Mouse (Mus musculus) adrenal gland, adult 2 months (tissue): ENCODE measurements around the gene Nudt3. TPM values are rescaled to one million over a fixed set of nuclear protein-coding genes. Genes with fewer than 3 reads are reported as not detected.
A peak's percentile ranks its signal among the peaks of the same experiment; 100 is the strongest.

Experiments used
- DNase-seq: peaks from one replicate; pipeline ENCODE4 v3.0.0; 2021
- polyA plus RNA-seq: library from polyadenylated mRNA; depleted of rRNA; stranded (reverse); fragments of >200 nt; gene quantifications from 2 replicates; pipeline ENCODE4 v1.2.3, GENCODE M21; 2012
- total RNA-seq, 2 experiments: library from RNA; stranded (reverse); gene quantifications; 2 replicates each; pipeline ENCODE4 v1.2.3; 2021

Gene Nudt3
- total and polyA plus RNA-seq, 3 experiments: 114 to 217 (median 152) TPM

DNA sequence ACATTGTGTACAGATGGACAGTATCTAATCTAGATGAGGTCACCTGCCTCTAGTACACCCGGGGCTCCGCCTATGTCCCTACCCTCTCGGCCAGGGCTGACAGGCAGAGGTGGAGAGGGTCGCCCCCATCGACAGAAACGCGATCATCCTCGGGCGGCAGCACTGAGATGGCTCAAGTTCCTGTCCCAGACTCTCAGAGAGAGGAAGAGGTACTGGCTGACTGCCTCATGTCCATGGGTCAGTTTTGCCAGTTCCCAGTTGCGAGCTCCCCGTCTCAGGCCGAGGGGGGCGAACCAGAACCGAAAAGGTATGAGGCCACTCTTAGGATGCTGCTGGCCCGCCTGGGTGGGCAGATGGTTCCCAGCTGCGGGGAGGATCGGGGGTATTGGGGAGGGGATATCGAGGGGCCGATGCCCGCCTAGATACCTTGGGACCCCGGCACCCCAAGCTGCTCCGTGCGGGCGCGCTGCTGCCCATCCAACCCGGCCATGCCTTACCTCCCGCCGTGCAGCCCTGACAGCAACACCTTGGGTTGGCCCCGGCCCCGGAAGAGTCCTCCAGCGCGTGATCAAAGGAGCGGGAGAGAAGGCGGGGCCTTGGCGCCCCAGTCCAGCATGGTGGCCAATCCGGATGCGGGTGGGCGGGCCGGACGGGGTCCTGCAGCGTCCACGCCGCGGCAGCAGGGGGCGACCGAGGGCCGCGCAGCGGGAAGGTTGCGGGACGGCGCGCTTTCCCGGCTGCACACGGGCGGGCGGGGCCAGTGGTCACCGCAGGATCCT, 57.9 kb downstream of the Nudt3 start, which contains the start of gene AI413582:
TSS of gene AI413582 (minus strand) at position 594 of the 779 bp plus-strand sequence.
- peak; percentile 99 for DNase-seq

DNA sequence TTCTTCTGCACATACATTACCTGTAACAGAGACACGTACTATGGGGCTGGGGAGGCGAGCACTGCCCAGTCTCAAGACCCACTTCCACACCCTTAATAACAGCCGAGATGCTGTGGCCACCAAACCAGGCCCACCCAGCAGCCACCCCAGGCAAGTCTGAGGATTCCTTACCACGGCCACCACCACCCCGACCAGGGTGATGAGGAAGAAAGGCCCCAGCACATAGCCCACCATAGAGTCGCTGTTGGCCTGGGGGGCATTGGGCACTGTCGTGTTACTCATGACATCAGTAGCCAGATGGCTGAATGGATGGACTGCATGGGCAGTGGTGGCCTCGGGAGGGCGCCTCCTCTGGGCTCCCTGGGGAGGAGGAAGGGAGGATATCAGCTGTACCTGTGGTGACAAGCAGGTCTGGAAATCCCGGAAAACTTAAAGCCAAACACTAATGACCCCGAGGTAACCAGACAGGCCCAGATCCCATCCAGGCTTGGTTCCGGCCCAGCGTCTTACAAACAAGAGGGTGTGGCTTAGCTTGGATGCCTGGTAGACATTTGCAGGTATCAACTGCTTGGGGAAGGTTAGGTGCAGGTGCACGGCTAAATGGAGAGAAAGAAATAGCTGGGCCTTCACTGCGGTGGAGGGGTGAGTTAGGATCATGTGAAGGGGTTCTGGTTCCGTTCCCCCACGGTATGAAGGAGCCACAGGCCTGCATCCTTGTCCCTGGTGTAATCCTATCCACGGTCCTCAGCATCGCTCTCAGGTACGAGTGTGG, 58.7 kb downstream of the Nudt3 start:
- peak; percentile 11 for DNase-seq

DNA sequence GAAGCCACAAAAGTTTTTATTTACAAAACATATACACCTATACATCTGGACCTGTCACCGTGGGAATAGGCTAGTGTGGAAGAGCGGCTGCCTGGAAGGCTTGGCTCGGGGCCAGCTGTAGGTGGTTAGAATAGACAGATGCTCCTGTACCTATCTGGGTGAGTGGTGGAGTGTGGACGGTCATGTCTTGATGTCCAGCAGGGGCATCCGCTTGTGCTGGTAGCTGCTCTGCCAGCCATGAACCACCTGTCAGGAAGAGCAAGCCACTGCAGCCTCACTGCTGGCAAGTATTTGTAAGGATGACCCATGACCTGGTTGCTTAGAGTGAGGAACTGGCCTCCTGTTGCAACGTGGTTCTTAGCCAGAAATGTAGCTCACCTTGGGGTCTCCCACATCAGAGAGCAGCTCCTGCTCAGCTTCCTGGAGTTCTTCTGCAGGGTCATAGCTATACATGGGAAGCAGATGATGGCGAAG, 59.5 kb downstream of the Nudt3 start:
- DNase-seq: peak; percentile 7

DNA sequence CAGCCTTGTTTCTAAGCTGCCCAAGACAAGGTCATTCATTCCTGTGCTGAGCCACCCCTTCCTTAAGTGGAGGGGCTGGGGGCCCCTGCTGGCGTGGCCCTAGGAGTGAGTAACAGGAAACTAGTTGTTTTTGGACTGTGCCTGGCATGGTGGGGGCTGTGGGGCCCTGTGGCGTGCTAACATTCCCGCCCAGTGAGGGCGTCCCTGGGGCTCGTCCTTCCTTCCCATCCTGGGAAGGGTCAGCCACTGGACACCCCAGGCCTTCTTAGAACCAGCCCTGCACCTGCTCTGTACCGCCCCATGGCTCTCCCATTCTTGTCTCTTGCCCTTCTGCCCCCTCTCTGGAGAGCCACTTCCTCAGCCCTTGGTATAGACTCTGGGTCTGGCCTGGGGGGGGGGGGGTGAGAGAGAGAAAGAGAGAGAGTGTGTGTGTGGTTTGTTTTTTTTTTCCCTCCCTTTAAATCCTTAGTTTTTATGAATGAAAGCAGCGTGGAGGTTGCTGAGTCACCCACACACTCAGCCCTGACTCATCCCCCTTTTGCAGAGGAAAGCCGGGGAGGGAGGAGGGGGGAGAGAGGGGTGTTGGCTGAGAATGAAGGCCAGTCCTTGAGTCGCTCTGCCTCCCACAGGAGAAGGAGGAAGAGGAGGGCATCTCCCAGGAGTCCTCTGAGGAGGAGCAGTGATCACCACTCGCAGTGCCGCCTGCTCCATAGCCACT, 61.3 kb downstream of the Nudt3 start:
- peak; percentile 92 for DNase-seq

DNA sequence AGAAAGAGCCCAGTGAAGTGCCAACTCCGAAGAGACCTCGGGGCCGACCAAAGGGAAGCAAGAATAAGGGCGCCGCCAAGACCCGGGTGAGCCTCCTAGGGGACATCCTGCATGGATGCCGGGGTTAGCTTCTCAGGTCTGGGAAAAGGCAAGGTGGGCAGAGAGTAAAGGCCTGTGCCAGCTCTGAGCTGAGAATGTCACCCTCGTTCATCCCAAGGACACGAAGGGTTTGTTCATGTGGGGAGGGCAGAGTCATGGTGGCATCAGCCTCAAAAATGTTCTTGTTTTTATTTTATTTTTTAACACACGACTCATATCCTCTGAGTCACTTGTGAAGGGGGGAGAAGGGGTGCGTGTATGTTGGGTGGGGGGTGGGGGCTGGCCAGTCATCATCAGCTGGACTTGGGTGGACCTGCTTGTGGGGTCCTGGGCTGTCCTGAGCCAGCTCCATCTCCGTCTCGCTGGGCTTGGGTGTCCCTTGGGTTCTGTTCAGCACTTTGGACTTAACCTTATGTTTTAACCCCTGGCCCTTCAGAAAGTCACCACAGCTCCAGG, 62.3 kb downstream of the Nudt3 start:
- peak; percentile 63 for DNase-seq

DNA sequence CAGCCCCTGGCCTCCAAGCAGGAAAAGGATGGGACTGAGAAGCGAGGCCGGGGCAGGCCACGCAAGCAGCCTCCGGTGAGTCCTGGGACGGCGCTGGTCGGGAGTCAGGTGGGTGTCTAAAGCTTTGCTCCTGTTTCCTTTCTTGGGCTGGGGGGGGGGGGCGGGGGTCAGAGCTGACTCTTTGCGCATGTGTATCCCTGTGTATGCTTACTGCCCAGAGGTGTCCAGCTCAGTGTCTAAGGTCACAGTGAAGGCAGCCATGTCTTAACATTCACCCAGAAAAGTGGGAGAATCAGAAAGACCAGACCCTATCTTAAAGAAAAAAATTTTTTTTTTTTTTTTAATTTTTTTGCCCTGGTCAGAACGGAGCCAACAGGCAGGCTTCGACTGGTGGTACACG, 63.7 kb downstream of the Nudt3 start:
- no peak for DNase-seq

DNA sequence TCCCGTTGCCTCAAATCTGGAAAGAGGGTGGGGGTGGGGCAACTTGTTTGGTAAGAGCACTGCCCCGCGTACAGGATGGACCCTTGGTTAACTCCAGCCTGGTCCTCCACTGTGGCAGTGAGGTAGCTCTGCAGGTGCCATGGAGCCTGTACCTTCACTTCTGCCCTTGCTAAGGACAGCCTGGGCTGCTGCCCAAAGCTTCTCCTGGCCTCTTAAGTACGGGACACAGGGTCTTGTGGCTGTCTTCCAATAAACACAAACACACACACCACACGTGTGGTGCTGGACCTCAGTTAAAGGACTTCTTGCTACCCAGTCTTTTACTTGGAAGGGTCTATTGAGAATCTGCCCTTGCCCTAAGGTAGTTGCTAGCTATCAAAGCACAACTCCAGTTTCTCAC, 64.5 kb downstream of the Nudt3 start:
- no peak for DNase-seq

DNA sequence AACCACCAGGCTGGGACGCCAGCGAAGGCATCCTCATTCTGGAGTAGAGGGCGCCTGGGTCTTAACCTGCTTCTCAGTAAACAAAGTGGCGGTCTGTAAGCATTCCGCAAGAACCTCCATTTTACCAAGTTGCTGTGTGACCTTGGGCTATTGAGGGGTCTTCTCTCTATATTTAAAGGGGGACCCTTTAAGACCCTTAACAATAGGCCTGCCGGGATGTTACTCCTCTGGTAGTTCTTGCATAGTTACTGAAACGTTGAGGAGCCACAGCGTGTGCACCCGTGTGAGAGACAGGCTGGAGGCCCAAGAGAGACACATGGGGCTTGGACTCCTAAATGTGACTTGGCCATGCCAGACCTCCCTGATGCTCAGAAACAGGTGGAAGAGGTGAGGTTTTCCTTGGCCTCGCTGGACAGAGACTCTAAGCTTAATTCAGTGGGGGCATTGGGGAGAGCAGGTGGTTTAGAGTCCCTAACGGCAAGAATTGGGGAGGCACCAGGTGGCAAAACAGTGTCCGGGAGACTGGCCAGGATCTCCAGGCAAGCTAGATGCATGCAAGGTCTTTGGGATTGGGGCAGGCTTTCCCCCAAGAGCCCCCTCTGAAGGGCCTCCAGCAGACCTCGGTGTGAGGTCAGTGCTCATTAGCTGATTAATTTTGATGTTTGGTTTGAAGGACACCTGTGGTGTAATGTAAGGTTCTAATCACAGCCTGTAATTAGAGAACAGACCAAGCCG, 65.2 kb downstream of the Nudt3 start:
- DNase-seq: no peak

DNA sequence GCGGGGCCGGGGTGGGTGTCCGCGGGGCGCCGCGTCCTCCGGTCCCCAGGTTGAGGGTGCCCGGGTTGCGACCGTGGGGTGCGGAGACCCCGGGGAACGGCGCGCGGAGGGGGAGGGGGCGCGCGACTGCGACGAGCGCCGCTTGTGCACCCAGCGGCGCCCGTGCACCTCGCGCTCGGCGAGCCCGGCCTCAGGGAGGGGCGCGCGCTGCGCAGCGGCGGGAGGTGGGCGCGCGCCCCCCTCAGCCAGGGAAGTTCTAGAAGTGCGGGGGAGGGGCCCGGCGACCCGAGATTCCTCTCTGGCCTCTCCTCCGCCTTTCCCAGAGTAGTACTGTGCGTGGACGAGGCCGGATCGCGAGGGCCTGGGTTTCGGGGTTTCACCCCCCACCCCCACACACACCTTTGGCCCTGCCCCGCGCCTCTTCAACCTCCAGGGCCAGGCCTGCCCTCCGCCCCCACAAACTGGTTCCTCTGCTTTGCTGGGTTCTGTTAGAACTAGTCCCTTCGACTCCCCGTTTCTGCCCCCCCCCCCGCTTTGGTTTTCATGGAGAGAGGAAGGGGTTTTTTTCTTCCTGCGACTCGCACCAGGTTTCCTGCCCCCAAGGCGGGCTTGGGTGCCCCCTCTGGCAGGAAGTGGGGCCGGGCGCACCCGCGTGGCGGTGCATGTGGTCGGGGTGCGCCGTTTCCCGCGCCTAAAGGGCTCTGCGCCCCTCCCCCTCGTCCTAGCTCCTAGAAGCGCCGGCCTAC, 65.9 kb downstream of the Nudt3 start:
- peak; percentile 50 for DNase-seq

DNA sequence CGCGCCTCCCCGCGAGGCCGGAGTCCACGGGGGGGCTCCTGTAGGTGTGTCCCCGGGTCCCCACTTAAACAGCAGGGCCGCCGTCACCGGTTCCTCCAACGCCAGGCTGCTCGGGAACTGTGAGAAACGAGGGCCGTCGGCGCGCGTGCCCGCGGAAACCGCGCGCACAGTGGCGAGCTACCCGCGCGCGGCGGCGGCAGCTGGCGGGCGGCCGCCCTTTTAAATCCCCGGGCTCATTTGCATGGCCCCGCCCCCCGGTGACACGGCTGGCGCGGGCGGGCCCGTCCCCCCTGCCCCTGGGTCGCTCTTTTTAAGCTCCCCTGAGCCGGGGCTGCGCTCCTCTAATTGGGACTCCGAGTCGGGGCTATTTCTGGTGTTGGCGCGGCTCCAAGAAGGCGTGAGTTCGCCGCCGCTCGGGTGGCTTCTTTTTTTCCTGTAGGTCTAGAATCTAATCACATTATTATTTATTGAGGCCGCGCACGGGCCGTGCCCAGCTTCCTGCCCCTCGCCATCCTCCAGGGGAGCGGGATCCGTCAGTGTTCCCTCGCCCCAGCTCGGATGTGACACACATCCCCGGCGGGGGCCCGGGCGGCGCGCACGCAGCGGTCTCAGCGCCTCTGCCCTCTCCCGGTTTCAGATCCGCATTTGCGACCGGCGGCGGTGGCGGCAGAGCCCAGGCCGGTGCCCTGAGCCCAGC, 66.8 kb downstream of the Nudt3 start, which contains the start of gene Hmga1:
TSS of gene Hmga1 (plus strand) at position 183 of the 697 bp plus-strand sequence.
- peak; percentile 92 for DNase-seq

DNA sequence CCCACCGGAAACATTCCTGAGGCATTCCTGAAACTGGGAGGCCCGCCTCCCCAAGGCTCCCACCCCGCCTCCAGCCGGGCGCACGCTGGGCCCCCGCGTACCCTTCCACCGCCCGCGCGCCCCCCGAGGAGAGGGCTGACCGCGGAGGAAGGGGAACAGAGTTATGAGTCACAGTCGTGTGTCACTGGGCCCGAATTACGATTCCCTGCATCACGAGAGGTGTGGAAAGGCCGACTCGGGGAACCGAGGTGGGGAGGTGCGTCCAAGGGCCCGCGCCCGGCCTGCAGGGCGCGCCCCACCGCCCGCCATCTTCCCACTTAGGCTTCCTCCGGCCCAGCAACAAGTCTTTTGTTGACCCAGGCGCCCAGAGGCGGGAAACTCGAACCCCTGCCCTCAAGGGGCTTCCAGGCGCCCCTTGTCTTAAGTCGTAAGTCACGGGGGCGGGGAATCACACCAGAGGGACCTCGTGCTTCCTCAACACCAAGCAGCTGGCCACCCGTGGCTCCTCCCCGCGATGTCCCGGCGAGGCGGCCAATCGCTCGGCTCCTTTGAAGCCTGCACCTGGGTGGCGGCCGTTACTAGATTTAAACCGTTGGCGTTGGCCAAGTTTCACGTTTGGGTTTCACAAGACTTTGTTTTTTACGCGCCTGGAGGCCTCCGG, 67.7 kb downstream of the Nudt3 start:
- DNase-seq: peak; percentile 76

DNA sequence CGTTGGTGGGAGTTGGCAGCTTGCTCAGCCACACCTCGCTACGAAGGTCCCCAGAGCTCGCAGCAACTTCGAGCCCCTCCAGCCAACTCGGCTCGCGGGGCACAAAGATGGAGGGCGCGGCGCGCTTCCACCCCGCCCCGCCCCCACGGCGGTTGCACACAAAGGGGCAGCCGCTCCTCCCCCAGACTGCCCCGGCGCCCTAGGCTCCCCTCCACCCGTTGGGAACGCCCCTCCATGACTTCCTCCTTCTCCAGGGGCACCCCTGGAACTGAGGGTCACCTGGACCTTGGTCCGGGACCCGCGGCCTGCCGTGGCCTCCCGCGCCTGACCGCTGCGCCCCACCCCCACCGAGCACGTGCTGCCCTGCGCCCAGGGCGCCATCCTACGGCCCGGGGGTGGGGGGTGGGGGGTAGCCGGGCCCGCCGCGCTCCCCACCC, 68.2 kb downstream of the Nudt3 start:
- peak; percentile 44 for DNase-seq

DNA sequence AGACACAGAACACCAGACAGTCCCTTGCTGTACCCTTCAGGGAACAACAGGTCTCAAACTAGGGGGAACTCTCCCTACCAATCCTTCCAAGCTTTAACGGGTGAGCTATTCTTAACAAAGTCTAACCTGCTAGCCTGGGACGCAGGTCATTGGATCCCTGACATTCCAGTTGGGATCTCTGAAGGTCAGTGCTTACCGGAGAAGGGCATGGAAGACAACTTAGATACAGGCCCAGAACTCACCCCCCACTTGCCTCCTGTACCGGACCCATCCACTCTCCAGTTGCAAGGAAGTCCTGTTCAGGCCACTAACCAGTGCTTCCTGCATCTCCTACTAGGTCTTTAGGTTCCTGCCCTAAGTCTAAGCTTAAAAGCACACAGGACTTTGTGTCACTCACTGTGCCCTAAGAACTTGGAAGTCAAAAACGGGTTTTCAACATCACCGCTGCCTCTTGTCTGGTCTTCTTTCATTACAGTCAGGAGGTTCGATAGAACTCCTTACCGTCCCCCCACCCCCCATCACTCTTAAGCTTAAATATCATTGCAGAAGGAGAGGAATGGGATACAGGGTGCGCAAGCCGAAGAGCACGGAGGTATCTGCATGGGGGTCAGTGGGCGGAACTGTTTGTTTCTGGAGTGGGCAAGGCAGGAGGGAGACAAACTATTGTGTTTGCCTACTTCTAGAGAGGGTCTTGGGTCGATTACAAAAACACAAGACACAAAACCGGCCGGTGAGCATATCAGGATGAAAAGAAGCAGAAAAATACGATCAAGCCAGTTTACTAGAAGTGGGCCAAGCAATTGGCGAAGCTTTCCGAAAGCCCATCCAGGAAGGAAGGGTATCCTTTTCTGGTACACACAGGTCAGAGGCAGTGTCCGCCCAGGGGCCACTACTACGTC, 69.0 kb downstream of the Nudt3 start:
- DNase-seq: no peak

DNA sequence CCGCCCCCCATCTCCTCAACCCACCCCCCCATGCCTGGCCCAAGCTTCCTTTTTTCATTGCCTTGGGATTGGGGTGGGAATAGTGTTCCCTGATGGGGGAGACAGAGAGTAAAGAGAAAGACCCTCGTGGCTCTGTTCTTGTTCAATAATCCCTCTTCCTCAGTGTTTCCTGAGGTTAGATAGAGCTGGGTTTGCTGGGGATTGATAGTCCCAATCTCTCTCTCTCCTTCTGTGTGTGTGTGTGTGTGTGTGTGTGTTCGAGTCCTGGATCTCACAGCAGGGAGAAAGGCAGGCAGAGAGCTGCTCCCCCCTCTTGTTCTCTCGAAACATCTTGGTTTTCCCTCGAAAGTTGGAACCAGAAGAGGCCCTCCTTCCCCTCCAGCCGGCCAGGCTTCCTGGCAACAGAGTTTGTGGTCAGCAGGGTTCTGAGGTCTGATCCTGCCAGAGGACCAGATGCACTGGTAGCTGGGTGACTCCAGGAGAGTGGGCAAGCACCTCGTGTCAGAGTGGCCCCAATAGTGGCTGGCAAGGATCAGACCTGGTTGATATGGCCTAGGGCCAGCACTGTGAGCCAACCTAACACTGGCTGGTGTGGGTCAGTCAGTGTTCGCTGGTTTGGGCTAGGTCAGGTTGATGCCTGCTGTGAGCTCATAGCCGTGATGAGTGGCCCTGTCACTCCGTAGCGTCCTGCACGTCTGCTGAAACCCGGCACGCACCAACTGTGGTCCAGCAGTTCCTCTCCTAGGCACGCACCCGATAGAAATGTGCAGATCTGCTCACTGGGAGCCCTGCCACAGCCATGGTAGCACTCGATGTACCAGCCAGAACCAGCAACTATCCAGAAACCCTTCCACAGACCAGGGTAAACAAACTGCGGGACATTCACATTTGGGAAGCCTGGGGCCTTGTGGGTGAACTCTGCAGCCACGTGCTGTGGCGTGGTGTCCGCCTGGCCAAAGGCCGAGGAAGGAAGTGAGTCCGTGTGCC, 70.8 kb downstream of the Nudt3 start:
- no peak for DNase-seq

DNA sequence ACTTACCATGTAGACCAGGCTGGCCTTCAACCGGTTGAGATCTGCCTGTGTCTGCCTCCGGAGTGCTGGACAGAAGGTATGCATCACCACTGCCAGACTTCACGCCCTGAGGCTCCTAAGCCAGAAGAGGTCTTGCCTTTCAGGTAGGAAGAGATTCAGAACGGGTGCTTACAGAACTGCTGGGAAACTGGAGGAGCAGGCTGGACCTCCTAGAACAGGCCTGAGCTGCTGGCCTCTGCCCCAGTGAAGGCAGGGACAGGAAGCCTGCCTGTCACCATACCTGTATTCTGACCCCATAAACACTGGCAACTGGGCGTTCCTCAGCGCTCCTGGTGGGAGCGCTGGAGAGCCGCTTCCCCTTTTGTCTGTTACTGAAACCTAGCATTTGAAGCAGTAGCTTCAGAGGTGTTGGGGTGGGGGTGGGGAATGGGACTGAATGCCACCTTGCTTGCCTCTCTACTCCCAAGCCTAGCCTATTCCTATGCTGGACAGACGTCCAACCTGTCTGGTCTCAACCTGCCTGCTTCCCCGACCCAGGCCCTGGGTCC, 71.8 kb downstream of the Nudt3 start:
- DNase-seq: no peak

DNA sequence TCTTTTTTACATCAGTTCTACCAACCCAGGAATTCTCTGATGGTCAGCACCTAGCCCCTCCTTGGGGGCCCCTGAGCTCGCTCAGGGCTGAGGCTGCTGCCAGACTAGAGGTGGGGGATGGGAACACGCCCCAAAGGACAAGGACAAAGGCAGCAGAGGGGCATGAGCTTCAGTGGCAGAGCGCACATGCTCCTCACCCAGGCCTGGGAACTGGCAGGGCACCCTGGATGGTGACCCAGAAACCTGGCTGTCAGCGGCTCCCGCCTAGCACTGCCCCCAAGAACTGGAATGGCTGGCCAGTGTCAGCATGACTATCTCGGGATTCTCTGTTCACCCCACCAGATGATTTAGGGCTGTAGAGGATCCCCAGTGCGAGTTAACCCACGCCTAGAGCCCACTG, 74.1 kb downstream of the Nudt3 start:
- peak; percentile 53 for DNase-seq
